In genomic region chr9:65347112-65347850, GRCm38 (mm10) we compare ENCODE assay signal across 8 mouse cellular contexts. TPM values are rescaled to one million over a fixed set of nuclear protein-coding genes. Genes with fewer than 3 reads are reported as not detected.
DNase-seq lines count a peak whose midpoint lies in the region; ATAC-seq and TF ChIP-seq lines count a peak whose summit lies in the region.

No protein-coding gene starts in this region.

- H3K4me3 ChIP-seq in heart, embryonic 12.5 days, result peak overlapping the region; percentile 95
- H3K4me3 ChIP-seq in MEL (ENCODE audit: control insufficient read depth in 1 of 2, insufficient read depth in 1 of 2, low read depth in 2 of 2, low read length in 2 of 2), result peak overlapping the region; percentile 65 to 95
- peak overlapping the region; percentile 99 for H3K4me3 ChIP-seq in heart, postnatal 0 days (ENCODE audit: low read depth, low read length)

- H3K79me2 ChIP-seq in MEL (ENCODE audit: control insufficient read depth, insufficient read depth, low read length, poor library complexity), result peaks cover 54% of the 10 kb centered on the region

- no peak for TF ChIP-seq CTCF in MEL (IDR thresholded peaks at IDR 0.05 in 2 of 3, conservative IDR thresholded peaks at IDR 0.05 in 1 of 3; ENCODE audit: control insufficient read depth in 1 of 3, insufficient read depth in 1 of 3, low read depth in 2 of 3, low read length in 3 of 3, poor library complexity in 1 of 3, severe bottlenecking in 1 of 3)
- TF ChIP-seq CTCF in heart, postnatal 0 days (IDR thresholded peaks at IDR 0.05; ENCODE audit: low read depth), result no peak

- H3K36me3 ChIP-seq in heart, embryonic 12.5 days, result no peaks in the 10 kb centered on the region
- peaks cover 0 to 24% of the 10 kb centered on the region in 2 experiments; a peak in 2 of 4 replicates for H3K36me3 ChIP-seq in MEL (ENCODE audit: control insufficient read depth in 1 of 2, insufficient read depth in 2 of 2, low read length in 2 of 2)
- no peaks in the 10 kb centered on the region for H3K36me3 ChIP-seq in heart, postnatal 0 days (replicated peaks; ENCODE audit: control insufficient read depth, insufficient read depth, low read length)

- TF ChIP-seq EP300 in MEL (IDR thresholded peaks at IDR 0.05; ENCODE audit: low read depth in 1 of 2, low read length in 2 of 2), result no peak
- no peak for TF ChIP-seq EP300 in heart, postnatal 0 days (IDR thresholded peaks at IDR 0.05; ENCODE audit: low read depth)

- ATAC-seq in heart, embryonic 12.5 days (ENCODE audit: insufficient number of reproducible peaks, low FRiP score), result no peak
- ATAC-seq in heart, postnatal 0 days (ENCODE audit: insufficient read depth, low read depth), result no peak
- ATAC-seq in megakaryocyte-erythroid progenitor cell, adult 5-6 weeks (replicated peaks; ENCODE audit: low FRiP score, low TSS enrichment, poor library complexity, severe bottlenecking), result peak; percentile 31; the same call in 1 of the 2 replicates

- no peak for TF ChIP-seq RAD21 in MEL (IDR thresholded peaks at IDR 0.05; ENCODE audit: low read depth, low read length)

- peak overlapping the region; percentile 97; the same call in 1 of the 2 replicates for H3K27ac ChIP-seq in heart, embryonic 12.5 days (ENCODE audit: poor library complexity, severe bottlenecking)
- H3K27ac ChIP-seq in MEL (ENCODE audit: control insufficient read depth, low read depth, low read length), result peak overlapping the region; percentile 56
- peak overlapping the region; percentile 99 for H3K27ac ChIP-seq in heart, postnatal 0 days (ENCODE audit: low read depth)

- DNase-seq in heart, adult 18-20 months, result no peak
- DNase-seq in MEL (ENCODE audit: low read depth, low spot score), result peak; percentile 21
- DNase-seq in heart, postnatal 0 days (ENCODE audit: low spot score), result peak; percentile 25
- no peak for DNase-seq in frontal cortex, postnatal 10 days (ENCODE audit: low spot score in 2 of 2)
- no peak for DNase-seq in cerebellum, adult 8-10 months
- DNase-seq in layer of hippocampus, postnatal 10 days (ENCODE audit: low spot score in 2 of 2), result no peak

- peak overlapping the region; percentile 85 for H3K4me2 ChIP-seq in heart, embryonic 12.5 days
- peak overlapping the region; percentile 97 for H3K4me2 ChIP-seq in heart, postnatal 0 days (ENCODE audit: low read depth, low read length)

- H3K27me3 ChIP-seq in heart, embryonic 12.5 days (replicated peaks), result no peaks in the 10 kb centered on the region
- no peaks in the 10 kb centered on the region for H3K27me3 ChIP-seq in MEL (ENCODE audit: control insufficient read depth in 1 of 2, insufficient read depth in 2 of 2, low read length in 2 of 2)
- H3K27me3 ChIP-seq in heart, postnatal 0 days (ENCODE audit: control insufficient read depth, insufficient read depth, low read length), result no peaks in the 10 kb centered on the region

- peaks cover 19% of the 10 kb centered on the region for H3K4me1 ChIP-seq in heart, embryonic 12.5 days (replicated peaks)
- peaks cover 0 to 14% of the 10 kb centered on the region in 2 experiments for H3K4me1 ChIP-seq in MEL (ENCODE audit: control insufficient read depth in 1 of 2, insufficient read depth in 2 of 2, low read length in 2 of 2)
- H3K4me1 ChIP-seq in heart, postnatal 0 days (ENCODE audit: control insufficient read depth, insufficient read depth), result peaks cover 23% of the 10 kb centered on the region

- peaks cover 7% of the 10 kb centered on the region; the same call in 1 of the 2 replicates for H3K9me3 ChIP-seq in heart, embryonic 12.5 days (replicated peaks)
- H3K9me3 ChIP-seq in MEL (replicated peaks; ENCODE audit: insufficient read depth, low read length), result no peaks in the 10 kb centered on the region
- H3K9me3 ChIP-seq in heart, postnatal 0 days (replicated peaks; ENCODE audit: control insufficient read depth, low read length), result no peaks in the 10 kb centered on the region

- TF ChIP-seq POLR2A in MEL (IDR thresholded peaks at IDR 0.05; ENCODE audit: control insufficient read depth in 1 of 2, insufficient read depth in 1 of 2, low read depth in 1 of 2, low read length in 2 of 2, poor library complexity in 1 of 2), result no peak

- H3K9ac ChIP-seq in heart, embryonic 12.5 days, result peak overlapping the region; percentile 94
- peak overlapping the region; percentile 89 for H3K9ac ChIP-seq in MEL (ENCODE audit: control insufficient read depth, low read depth, low read length, poor library complexity, severe bottlenecking)
- H3K9ac ChIP-seq in heart, postnatal 0 days (replicated peaks; ENCODE audit: low read depth, low read length), result peak overlapping the region; percentile 99

- 28% methylated on average over 8 of the region's 8 CpGs for WGBS in heart, embryonic 12.5 days
- WGBS in heart, postnatal 0 days, result 18% methylated on average over 8 of the region's 8 CpGs

TF ChIP-seq in MEL, 35 proteins besides CTCF, POLR2A, EP300 and RAD21:
- TF ChIP-seq TBP (IDR thresholded peaks at IDR 0.05; ENCODE audit: low read depth, low read length) (0 out of 2 replicates have a peak, but pooled peaks have one; percentile 42), KAT2A (conservative IDR thresholded peaks at IDR 0.05; ENCODE audit: low read depth, low read length) (no peak), SIN3A (IDR thresholded peaks at IDR 0.05; ENCODE audit: low read length) (peak; percentile 53), MXI1 (IDR thresholded peaks at IDR 0.05; ENCODE audit: low read depth, low read length) (0 out of 2 replicates have a peak, but pooled peaks have one; percentile 49)
TF ChIP-seq in MEL: peak in this region for 3.

RNA-seq across cellular contexts. Expression of gene Pdcd7, which starts 1.4 kb away (rescaled TPM):
- 9.5 and 9.9 TPM in 2 replicates for polyA plus RNA-seq in heart, embryonic 12.5 days (2016; fragmentation: Nextera tagmentation; extraction: Ambion mirVana)
- total RNA-seq in heart, adult 18-20 months (2021), result 10 to 100 TPM; 14.4 to 18.4 TPM
- total RNA-seq in MEL (2012; rRNA removed), result 20.3 and 22.8 TPM in 2 replicates
- polyA plus RNA-seq in MEL (2012; ENCODE audit: insufficient read depth in 1 of 2, insufficient read length in 2 of 2, low read depth in 1 of 2, low replicate concordance in 2 of 2, missing spikeins in 1 of 2), result 10 to 100 TPM in 1 of 2 experiments, not detected in 1; 34.5 TPM
- 9.4 and 10.6 TPM in 2 replicates for total RNA-seq in heart, postnatal 0 days (2014; rRNA removed; ENCODE audit: low replicate concordance)
- polyA plus RNA-seq in heart, postnatal 0 days (2015; fragmentation: Nextera tagmentation; extraction: Ambion mirVana), result 4.7 and 5.9 TPM in 2 replicates
- total RNA-seq in megakaryocyte-erythroid progenitor cell, adult 5-6 weeks (2014; fragmentation: Nextera tagmentation), result 7.6 and 11.1 TPM in 2 replicates
- 13.1 and 21.6 TPM in 2 replicates for total RNA-seq in megakaryocyte-erythroid progenitor cell, adult 5-6 weeks (2017)
- 10 to 100 TPM; 23.2 to 25.4 TPM for total RNA-seq in layer of hippocampus, postnatal 10 days (2021)

RNA-seq across cellular contexts. Expression of gene Ubap1l, which starts 13.6 kb away (rescaled TPM):
- 0.11 TPM in 1 of 2 replicates, not detected in the other for polyA plus RNA-seq in heart, embryonic 12.5 days (2016; fragmentation: Nextera tagmentation; extraction: Ambion mirVana)
- total RNA-seq in heart, adult 18-20 months (2021), result not detected
- not detected in 2 replicates for total RNA-seq in MEL (2012; rRNA removed)
- under 1 TPM in 1 of 2 experiments, not detected in 1; 0.08 TPM for polyA plus RNA-seq in MEL (2012; ENCODE audit: insufficient read depth in 1 of 2, insufficient read length in 2 of 2, low read depth in 1 of 2, low replicate concordance in 2 of 2, missing spikeins in 1 of 2)
- total RNA-seq in heart, postnatal 0 days (2014; rRNA removed; ENCODE audit: low replicate concordance), result not detected in 2 replicates
- 0.11 and 0.21 TPM in 2 replicates for polyA plus RNA-seq in heart, postnatal 0 days (2015; fragmentation: Nextera tagmentation; extraction: Ambion mirVana)
- total RNA-seq in megakaryocyte-erythroid progenitor cell, adult 5-6 weeks (2014; fragmentation: Nextera tagmentation), result not detected in 2 replicates
- 0.56 TPM in 1 of 2 replicates, not detected in the other for total RNA-seq in megakaryocyte-erythroid progenitor cell, adult 5-6 weeks (2017)
- 1 to 10 TPM; 4.6 to 5.3 TPM for total RNA-seq in layer of hippocampus, postnatal 10 days (2021)

RNA-seq across cellular contexts. Expression of gene Kbtbd13, which starts 44.2 kb away (rescaled TPM):
- 2.0 and 2.8 TPM in 2 replicates for polyA plus RNA-seq in heart, embryonic 12.5 days (2016; fragmentation: Nextera tagmentation; extraction: Ambion mirVana)
- 1 to 10 TPM; 1.5 to 1.6 TPM for total RNA-seq in heart, adult 18-20 months (2021)
- total RNA-seq in MEL (2012; rRNA removed), result not detected in 2 replicates
- not detected for polyA plus RNA-seq in MEL (2012; ENCODE audit: insufficient read depth in 1 of 2, insufficient read length in 2 of 2, low read depth in 1 of 2, low replicate concordance in 2 of 2, missing spikeins in 1 of 2)
- total RNA-seq in heart, postnatal 0 days (2014; rRNA removed; ENCODE audit: low replicate concordance), result 1.1 and 1.2 TPM in 2 replicates
- polyA plus RNA-seq in heart, postnatal 0 days (2015; fragmentation: Nextera tagmentation; extraction: Ambion mirVana), result 0.63 and 0.77 TPM in 2 replicates
- not detected in 2 replicates for total RNA-seq in megakaryocyte-erythroid progenitor cell, adult 5-6 weeks (2014; fragmentation: Nextera tagmentation)
- total RNA-seq in megakaryocyte-erythroid progenitor cell, adult 5-6 weeks (2017), result not detected in 2 replicates
- total RNA-seq in layer of hippocampus, postnatal 10 days (2021), result under 1 TPM; 0.13 to 0.43 TPM

RNA-seq across cellular contexts. Expression of gene Rasl12, which starts 51.0 kb away (rescaled TPM):
- polyA plus RNA-seq in heart, embryonic 12.5 days (2016; fragmentation: Nextera tagmentation; extraction: Ambion mirVana), result 3.0 and 3.7 TPM in 2 replicates
- 1 to 10 TPM; 5.6 to 6.4 TPM for total RNA-seq in heart, adult 18-20 months (2021)
- total RNA-seq in MEL (2012; rRNA removed), result 0.10 and 0.12 TPM in 2 replicates
- under 1 TPM in 1 of 2 experiments, not detected in 1; 0.19 TPM for polyA plus RNA-seq in MEL (2012; ENCODE audit: insufficient read depth in 1 of 2, insufficient read length in 2 of 2, low read depth in 1 of 2, low replicate concordance in 2 of 2, missing spikeins in 1 of 2)
- total RNA-seq in heart, postnatal 0 days (2014; rRNA removed; ENCODE audit: low replicate concordance), result 1.8 and 8.5 TPM in 2 replicates
- polyA plus RNA-seq in heart, postnatal 0 days (2015; fragmentation: Nextera tagmentation; extraction: Ambion mirVana), result 7.5 and 7.9 TPM in 2 replicates
- total RNA-seq in megakaryocyte-erythroid progenitor cell, adult 5-6 weeks (2014; fragmentation: Nextera tagmentation), result not detected in 2 replicates
- 0.46 TPM in 1 of 2 replicates, not detected in the other for total RNA-seq in megakaryocyte-erythroid progenitor cell, adult 5-6 weeks (2017)
- 1 to 10 TPM; 4.1 to 5.3 TPM for total RNA-seq in layer of hippocampus, postnatal 10 days (2021)

RNA-seq across cellular contexts. Expression of gene Clpx, which starts 53.2 kb away (rescaled TPM):
- 44.6 and 45.2 TPM in 2 replicates for polyA plus RNA-seq in heart, embryonic 12.5 days (2016; fragmentation: Nextera tagmentation; extraction: Ambion mirVana)
- total RNA-seq in heart, adult 18-20 months (2021), result 100 to 1,000 TPM; 117 to 125 TPM
- total RNA-seq in MEL (2012; rRNA removed), result 38.7 and 38.8 TPM in 2 replicates
- 10 to 100 TPM in 1 of 2 experiments, not detected in 1; 32.4 TPM for polyA plus RNA-seq in MEL (2012; ENCODE audit: insufficient read depth in 1 of 2, insufficient read length in 2 of 2, low read depth in 1 of 2, low replicate concordance in 2 of 2, missing spikeins in 1 of 2)
- total RNA-seq in heart, postnatal 0 days (2014; rRNA removed; ENCODE audit: low replicate concordance), result 37.4 and 37.8 TPM in 2 replicates
- 64.3 and 68.3 TPM in 2 replicates for polyA plus RNA-seq in heart, postnatal 0 days (2015; fragmentation: Nextera tagmentation; extraction: Ambion mirVana)
- 28.7 and 29.0 TPM in 2 replicates for total RNA-seq in megakaryocyte-erythroid progenitor cell, adult 5-6 weeks (2014; fragmentation: Nextera tagmentation)
- total RNA-seq in megakaryocyte-erythroid progenitor cell, adult 5-6 weeks (2017), result 66.6 and 73.0 TPM in 2 replicates
- total RNA-seq in layer of hippocampus, postnatal 10 days (2021), result 10 to 100 TPM; 27.8 to 31.6 TPM

Comparison
In these comparisons a context has a peak if more than half of its experiments do, and no peak if none do; other contexts are left out.
1. DNase-seq: peak in MEL (single experiment) and heart, postnatal 0 days (single experiment); none in heart, adult 18-20 months (0 of 2), frontal cortex, postnatal 10 days (0 of 2), cerebellum, adult 8-10 months (single experiment) and layer of hippocampus, postnatal 10 days (0 of 2).
2. Peak in every context shown above with its lines, with median percentiles within 50 percentile points of each other: H3K27ac ChIP-seq, H3K4me3 ChIP-seq and H3K9ac ChIP-seq.